Mouse (Mus musculus): Measurements from ENCODE around the gene Ppp2r5e. TPM values are rescaled to one million over a fixed set of nuclear protein-coding genes. Genes with fewer than 3 reads are reported as not detected.

Ppp2r5e gene
- polyA plus RNA-seq, 1 experiment from 2014 or later = 22.5 TPM

GRCm38 (mm10) chr12:75567745-75568144 lies 28.3 kb downstream of the Ppp2r5e start:
- DNase-seq (ENCODE audit: low spot score) (no peak), ATAC-seq (ENCODE audit: insufficient read depth, low FRiP score, low TSS enrichment) (no peak)
- no peaks in the 10 kb centered on the region for H3K9me3 ChIP-seq (ENCODE audit: control insufficient read depth, low read length)
- H3K36me3 ChIP-seq (ENCODE audit: control insufficient read depth, insufficient read depth, low read length) = no peaks in the 10 kb centered on the region
- WGBS = 89% methylated on average over 5 of the region's 5 CpGs
- no peak overlapping the region for H3K4me2 ChIP-seq (ENCODE audit: low read depth)
- no peak overlapping the region for H3K9ac ChIP-seq (ENCODE audit: low read length)
- H3K4me3 ChIP-seq (ENCODE audit: low read depth, low read length) = no peak overlapping the region
- no peaks in the 10 kb centered on the region for H3K4me1 ChIP-seq (ENCODE audit: control insufficient read depth, insufficient read depth, low read length)
- H3K27ac ChIP-seq (ENCODE audit: low read depth, low read length) = no peak overlapping the region
- H3K27me3 ChIP-seq (ENCODE audit: control insufficient read depth, insufficient read depth, low read length) = no peaks in the 10 kb centered on the region

GRCm38 (mm10) chr12:75565756-75566155 lies 30.3 kb downstream of the Ppp2r5e start:
- Histone ChIP-seq H3K27ac (ENCODE audit: low read depth, low read length) (no peak overlapping the region), H3K4me2 (ENCODE audit: low read depth) (no peak overlapping the region), H3K9ac (ENCODE audit: low read length) (no peak overlapping the region), H3K9me3 (ENCODE audit: control insufficient read depth, low read length) (no peaks in the 10 kb centered on the region), H3K36me3 (ENCODE audit: control insufficient read depth, insufficient read depth, low read length) (no peaks in the 10 kb centered on the region), H3K4me3 (ENCODE audit: low read depth, low read length) (no peak overlapping the region), H3K27me3 (ENCODE audit: control insufficient read depth, insufficient read depth, low read length) (no peaks in the 10 kb centered on the region), H3K4me1 (ENCODE audit: control insufficient read depth, insufficient read depth, low read length) (no peaks in the 10 kb centered on the region)
- ATAC-seq (ENCODE audit: insufficient read depth, low FRiP score, low TSS enrichment) (no peak), DNase-seq (ENCODE audit: low spot score) (no peak)
- 92% methylated on average over 5 of the region's 5 CpGs for WGBS

- 80% methylated on average over 1 of the region's 1 CpGs for WGBS
- no peak overlapping the region for H3K27ac ChIP-seq (ENCODE audit: low read depth, low read length)
- ATAC-seq (ENCODE audit: insufficient read depth, low FRiP score, low TSS enrichment) = no peak
- H3K4me2 ChIP-seq (ENCODE audit: low read depth) = no peak overlapping the region
- no peaks in the 10 kb centered on the region for H3K9me3 ChIP-seq (ENCODE audit: control insufficient read depth, low read length)
- no peaks in the 10 kb centered on the region for H3K27me3 ChIP-seq (ENCODE audit: control insufficient read depth, insufficient read depth, low read length)
- no peak overlapping the region for H3K4me3 ChIP-seq (ENCODE audit: low read depth, low read length)
- H3K9ac ChIP-seq (ENCODE audit: low read length) = no peak overlapping the region
- H3K4me1 ChIP-seq (ENCODE audit: control insufficient read depth, insufficient read depth, low read length) = no peaks in the 10 kb centered on the region
- no peaks in the 10 kb centered on the region for H3K36me3 ChIP-seq (ENCODE audit: control insufficient read depth, insufficient read depth, low read length)
- DNase-seq (ENCODE audit: low spot score) = no peak
Measured at GRCm38 (mm10) chr12:75564498-75564897, 31.5 kb downstream of the Ppp2r5e start.

- no peak for DNase-seq (ENCODE audit: low spot score)
Measured at GRCm38 (mm10) chr12:75562996-75563618, 32.9 kb downstream of the Ppp2r5e start.

GRCm38 (mm10) chr12:75560681-75561387 lies 35.2 kb downstream of the Ppp2r5e start:
- Histone ChIP-seq H3K4me2 (ENCODE audit: low read depth) (no peak overlapping the region), H3K27me3 (ENCODE audit: control insufficient read depth, insufficient read depth, low read length) (no peaks in the 10 kb centered on the region), H3K9me3 (ENCODE audit: control insufficient read depth, low read length) (no peaks in the 10 kb centered on the region), H3K4me3 (ENCODE audit: low read depth, low read length) (no peak overlapping the region), H3K36me3 (ENCODE audit: control insufficient read depth, insufficient read depth, low read length) (no peaks in the 10 kb centered on the region), H3K9ac (ENCODE audit: low read length) (no peak overlapping the region), H3K27ac (ENCODE audit: low read depth, low read length) (no peak overlapping the region), H3K4me1 (ENCODE audit: control insufficient read depth, insufficient read depth, low read length) (no peaks in the 10 kb centered on the region)
- DNase-seq (ENCODE audit: low spot score) (no peak), ATAC-seq (ENCODE audit: insufficient read depth, low FRiP score, low TSS enrichment) (no peak)
- 92% methylated on average over 4 of the region's 4 CpGs for WGBS

More at GRCm38 (mm10) chr12:75562996-75563618, 32.9 kb downstream of the Ppp2r5e start:
- no peaks in the 10 kb centered on the region for H3K27me3 ChIP-seq (ENCODE audit: control insufficient read depth, insufficient read depth, low read length)
- ATAC-seq (ENCODE audit: insufficient read depth, low FRiP score, low TSS enrichment) = no peak
- no peak overlapping the region for H3K9ac ChIP-seq (ENCODE audit: low read length)
- H3K36me3 ChIP-seq (ENCODE audit: control insufficient read depth, insufficient read depth, low read length) = no peaks in the 10 kb centered on the region
- H3K4me2 ChIP-seq (ENCODE audit: low read depth) = no peak overlapping the region
- no peaks in the 10 kb centered on the region for H3K9me3 ChIP-seq (ENCODE audit: control insufficient read depth, low read length)
- no peak overlapping the region for H3K27ac ChIP-seq (ENCODE audit: low read depth, low read length)
- 92% methylated on average over 1 of the region's 1 CpGs for WGBS
- no peaks in the 10 kb centered on the region for H3K4me1 ChIP-seq (ENCODE audit: control insufficient read depth, insufficient read depth, low read length)
- no peak overlapping the region for H3K4me3 ChIP-seq (ENCODE audit: low read depth, low read length)

GRCm38 (mm10) chr12:75559196-75559595 lies 36.8 kb downstream of the Ppp2r5e start:
- no peaks in the 10 kb centered on the region for H3K9me3 ChIP-seq (ENCODE audit: control insufficient read depth, low read length)
- DNase-seq (ENCODE audit: low spot score) (no peak), ATAC-seq (ENCODE audit: insufficient read depth, low FRiP score, low TSS enrichment) (no peak)
- H3K4me3 ChIP-seq (ENCODE audit: low read depth, low read length) = no peak overlapping the region
- H3K27ac ChIP-seq (ENCODE audit: low read depth, low read length) = no peak overlapping the region
- H3K4me2 ChIP-seq (ENCODE audit: low read depth) = no peak overlapping the region
- H3K9ac ChIP-seq (ENCODE audit: low read length) = no peak overlapping the region
- no peaks in the 10 kb centered on the region for H3K27me3 ChIP-seq (ENCODE audit: control insufficient read depth, insufficient read depth, low read length)
- WGBS = 94% methylated on average over 2 of the region's 2 CpGs
- no peaks in the 10 kb centered on the region for H3K36me3 ChIP-seq (ENCODE audit: control insufficient read depth, insufficient read depth, low read length)
- no peaks in the 10 kb centered on the region for H3K4me1 ChIP-seq (ENCODE audit: control insufficient read depth, insufficient read depth, low read length)

- WGBS = 84% methylated on average over 2 of the region's 2 CpGs
- H3K4me3 ChIP-seq (ENCODE audit: low read depth, low read length) = no peak overlapping the region
- H3K36me3 ChIP-seq (ENCODE audit: control insufficient read depth, insufficient read depth, low read length) = no peaks in the 10 kb centered on the region
- no peak overlapping the region for H3K4me2 ChIP-seq (ENCODE audit: low read depth)
- DNase-seq (ENCODE audit: low spot score) = no peak
- no peak overlapping the region for H3K27ac ChIP-seq (ENCODE audit: low read depth, low read length)
- ATAC-seq (ENCODE audit: insufficient read depth, low FRiP score, low TSS enrichment) = no peak
- H3K9ac ChIP-seq (ENCODE audit: low read length) = no peak overlapping the region
- no peaks in the 10 kb centered on the region for H3K9me3 ChIP-seq (ENCODE audit: control insufficient read depth, low read length)
- H3K27me3 ChIP-seq (ENCODE audit: control insufficient read depth, insufficient read depth, low read length) = no peaks in the 10 kb centered on the region
- no peaks in the 10 kb centered on the region for H3K4me1 ChIP-seq (ENCODE audit: control insufficient read depth, insufficient read depth, low read length)
Measured at GRCm38 (mm10) chr12:75557813-75558212, 38.2 kb downstream of the Ppp2r5e start.

GRCm38 (mm10) chr12:75555032-75555431 lies 41.0 kb downstream of the Ppp2r5e start:
- Histone ChIP-seq H3K4me1 (ENCODE audit: control insufficient read depth, insufficient read depth, low read length) (no peaks in the 10 kb centered on the region), H3K4me2 (ENCODE audit: low read depth) (no peak overlapping the region), H3K4me3 (ENCODE audit: low read depth, low read length) (no peak overlapping the region), H3K36me3 (ENCODE audit: control insufficient read depth, insufficient read depth, low read length) (no peaks in the 10 kb centered on the region), H3K9me3 (ENCODE audit: control insufficient read depth, low read length) (no peaks in the 10 kb centered on the region), H3K27ac (ENCODE audit: low read depth, low read length) (no peak overlapping the region), H3K27me3 (ENCODE audit: control insufficient read depth, insufficient read depth, low read length) (no peaks in the 10 kb centered on the region), H3K9ac (ENCODE audit: low read length) (no peak overlapping the region)
- no peak for DNase-seq (ENCODE audit: low spot score)
- WGBS = 83% methylated on average over 3 of the region's 3 CpGs
- ATAC-seq (ENCODE audit: insufficient read depth, low FRiP score, low TSS enrichment) = no peak

GRCm38 (mm10) chr12:75552296-75552695 lies 43.7 kb downstream of the Ppp2r5e start:
- no peak overlapping the region for H3K9ac ChIP-seq (ENCODE audit: low read length)
- WGBS = 85% methylated on average over 3 of the region's 3 CpGs
- no peaks in the 10 kb centered on the region for H3K4me1 ChIP-seq (ENCODE audit: control insufficient read depth, insufficient read depth, low read length)
- no peaks in the 10 kb centered on the region for H3K27me3 ChIP-seq (ENCODE audit: control insufficient read depth, insufficient read depth, low read length)
- H3K27ac ChIP-seq (ENCODE audit: low read depth, low read length) = no peak overlapping the region
- H3K9me3 ChIP-seq (ENCODE audit: control insufficient read depth, low read length) = no peaks in the 10 kb centered on the region
- no peak overlapping the region for H3K4me3 ChIP-seq (ENCODE audit: low read depth, low read length)
- no peak overlapping the region for H3K4me2 ChIP-seq (ENCODE audit: low read depth)
- ATAC-seq (ENCODE audit: insufficient read depth, low FRiP score, low TSS enrichment) (no peak), DNase-seq (ENCODE audit: low spot score) (no peak)
- H3K36me3 ChIP-seq (ENCODE audit: control insufficient read depth, insufficient read depth, low read length) = no peaks in the 10 kb centered on the region

All from neural tube, embryonic 11.5 days (tissue).